ENCODE assay signal across 8 mouse cellular contexts in genomic region chr9:52047821-52048649, GRCm38 (mm10). TPM values are rescaled to one million over a fixed set of nuclear protein-coding genes. Genes with fewer than 3 reads are reported as not detected.
DNase-seq lines count a peak whose midpoint lies in the region; ATAC-seq and TF ChIP-seq lines count a peak whose summit lies in the region.

No protein-coding gene starts in this region.

- under 1% methylated on average over 89 of the region's 118 CpGs for WGBS in heart, embryonic 14.5 days
- WGBS in liver, embryonic 14.5 days (ENCODE audit: insufficient replicate concordance): 0% methylated on average over 96 of the region's 118 CpGs
- under 1% methylated on average over 101 of the region's 118 CpGs for WGBS in stomach, embryonic 15.5 days

- H3K4me2 ChIP-seq in heart, embryonic 14.5 days (ENCODE audit: low read length): peak overlapping the region; percentile 81
- H3K4me2 ChIP-seq in liver, embryonic 14.5 days (ENCODE audit: low read depth): peak overlapping the region; percentile 79
- peak overlapping the region; percentile 69 for H3K4me2 ChIP-seq in stomach, embryonic 15.5 days

- peak; percentile 55 for DNase-seq in brain, embryonic 18.5 days (ENCODE audit: low read depth, low spot score)
- DNase-seq in kidney, postnatal 10 days: peak; percentile 92
- DNase-seq in liver, embryonic 14.5 days (ENCODE audit: low read depth in 3 of 3, low spot score in 3 of 3): peak in 2 of 3 experiments; percentile 44 to 47
- DNase-seq in neural tube, embryonic 10.5 days (ENCODE audit: extremely low spot score, low spot score): peak; percentile 87

- H3K9ac ChIP-seq in heart, embryonic 14.5 days (ENCODE audit: low read length): peak overlapping the region; percentile 99
- H3K9ac ChIP-seq in liver, embryonic 14.5 days (replicated peaks): peak overlapping the region; percentile 81
- peak overlapping the region; percentile 82 for H3K9ac ChIP-seq in stomach, embryonic 15.5 days

- peak overlapping the region; percentile 99 to 100 for H3K27ac ChIP-seq in heart, embryonic 14.5 days (replicated peaks in 1 of 2; ENCODE audit: control insufficient read depth in 1 of 2, insufficient read depth in 1 of 2, low read depth in 2 of 2, low read length in 2 of 2)
- H3K27ac ChIP-seq in liver, embryonic 14.5 days: peak overlapping the region; percentile 18
- H3K27ac ChIP-seq in stomach, embryonic 15.5 days: peak overlapping the region; percentile 99

- ATAC-seq in CD4-positive, CD25-positive, alpha-beta regulatory T cell, adult 4 months: peak; percentile 81
- peak; percentile 66 for ATAC-seq in erythroid progenitor cell, adult 5-6 weeks (replicated peaks; ENCODE audit: low FRiP score, poor library complexity, severe bottlenecking)
- ATAC-seq in heart, embryonic 14.5 days (ENCODE audit: insufficient number of reproducible peaks, insufficient read depth, low FRiP score, low read depth): peak; percentile 92
- ATAC-seq in liver, embryonic 14.5 days (ENCODE audit: insufficient read depth): peak; percentile 87
- ATAC-seq in stomach, embryonic 15.5 days (ENCODE audit: insufficient read depth, low FRiP score, low read depth): peak; percentile 89

- H3K4me3 ChIP-seq in heart, embryonic 14.5 days (ENCODE audit: control insufficient read depth in 1 of 2, insufficient read depth in 1 of 2, low read depth in 1 of 2, low read length in 2 of 2): peak overlapping the region; percentile 99
- H3K4me3 ChIP-seq in liver, embryonic 14.5 days (ENCODE audit: insufficient read depth in 1 of 2, low read depth in 2 of 2, low read length in 2 of 2): peak overlapping the region; percentile 72 to 91
- H3K4me3 ChIP-seq in stomach, embryonic 15.5 days (replicated peaks): peak overlapping the region; percentile 68

- no peaks in the 10 kb centered on the region for H3K36me3 ChIP-seq in heart, embryonic 14.5 days (ENCODE audit: control insufficient read depth, insufficient read depth, low read length)
- H3K36me3 ChIP-seq in liver, embryonic 14.5 days (replicated peaks; ENCODE audit: control insufficient read depth, insufficient read depth, low read depth): no peaks in the 10 kb centered on the region
- H3K36me3 ChIP-seq in stomach, embryonic 15.5 days: no peaks in the 10 kb centered on the region

- H3K9me3 ChIP-seq in heart, embryonic 14.5 days (ENCODE audit: control insufficient read depth, low read length): no peaks in the 10 kb centered on the region
- no peaks in the 10 kb centered on the region for H3K9me3 ChIP-seq in liver, embryonic 14.5 days (ENCODE audit: control insufficient read depth, low read length)
- H3K9me3 ChIP-seq in stomach, embryonic 15.5 days: no peaks in the 10 kb centered on the region

- TF ChIP-seq CTCF in liver, embryonic 14.5 days (IDR thresholded peaks at IDR 0.05; ENCODE audit: low read depth): 0 out of 2 replicates have a peak, but pooled peaks have one; percentile 8

- peaks cover 0 to 30% of the 10 kb centered on the region in 2 experiments; a peak in 3 of 4 replicates for H3K4me1 ChIP-seq in heart, embryonic 14.5 days (ENCODE audit: control insufficient read depth in 2 of 2, insufficient read depth in 2 of 2, low read length in 2 of 2)
- peaks cover 13 to 20% of the 10 kb centered on the region in 2 experiments for H3K4me1 ChIP-seq in liver, embryonic 14.5 days (replicated peaks; ENCODE audit: control insufficient read depth in 2 of 2, insufficient read depth in 2 of 2, low read length in 1 of 2)
- H3K4me1 ChIP-seq in stomach, embryonic 15.5 days: peaks cover 4% of the 10 kb centered on the region; the same call in 1 of the 2 replicates

- TF ChIP-seq EP300 in liver, embryonic 14.5 days (IDR thresholded peaks at IDR 0.05; ENCODE audit: low read depth): no peak

- H3K27me3 ChIP-seq in heart, embryonic 14.5 days (ENCODE audit: control insufficient read depth, insufficient read depth, low read length): no peaks in the 10 kb centered on the region
- no peaks in the 10 kb centered on the region for H3K27me3 ChIP-seq in liver, embryonic 14.5 days (ENCODE audit: control insufficient read depth, insufficient read depth, low read length)
- 0 out of 2 replicates have a peak, but pooled peaks cover 4% of the 10 kb centered on the region for H3K27me3 ChIP-seq in stomach, embryonic 15.5 days (replicated peaks)

RNA-seq across cellular contexts. Expression of gene Rdx, which starts 1.1 kb away (rescaled TPM):
- 10 to 100 TPM; 39.6 to 48.0 TPM for polyA plus RNA-seq in CD4-positive, CD25-positive, alpha-beta regulatory T cell, adult 4 months (2017; shearing (Covaris generic))
- total RNA-seq in erythroid progenitor cell, adult 5-6 weeks (2015; ENCODE audit: low replicate concordance): 45.0 and 51.1 TPM in 2 replicates
- total RNA-seq in erythroid progenitor cell, adult 5-6 weeks (2017; ENCODE audit: low replicate concordance): 79.0 and 85.2 TPM in 2 replicates
- 141 and 143 TPM in 2 replicates for polyA plus RNA-seq in heart, embryonic 14.5 days (2014; fragmentation: Nextera tagmentation; extraction: Ambion mirVana)
- 18.2 and 28.0 TPM in 2 replicates for polyA plus RNA-seq in liver, embryonic 14.5 days (2012; rRNA removed)
- polyA plus RNA-seq in liver, embryonic 14.5 days (2014; fragmentation: Nextera tagmentation; extraction: Ambion mirVana): 69.6 and 72.5 TPM in 2 replicates
- 94.3 and 97.2 TPM in 2 replicates for polyA plus RNA-seq in stomach, embryonic 15.5 days (2015; fragmentation: Nextera tagmentation; extraction: Ambion mirVana)

Comparison
In these comparisons a context has a peak if more than half of its experiments do, and no peak if none do; other contexts are left out.
1. Peak in every context shown above with its lines: DNase-seq, ATAC-seq, H3K4me3 ChIP-seq and H3K27ac ChIP-seq.
2. H3K27ac ChIP-seq: peak in every context shown above with its lines; median percentile 100 in heart, embryonic 14.5 days; 99 in stomach, embryonic 15.5 days; 18 in liver, embryonic 14.5 days.